Mouse (Mus musculus) CD4-positive helper T cell, adult 2 months (primary cell): ENCODE results near the gene Dennd5b.
A peak's percentile ranks its signal among the peaks of the same experiment; 100 is the strongest.
"Not testable (repeated sequence)": the region's sequence is repeated elsewhere in the genome, so short reads cannot be mapped to it uniquely, and the experiment has no call there.

Source experiments
- DNase-seq: peaks from one replicate; pipeline ENCODE4 v3.0.0-alpha.2; 2012; ENCODE audit warnings: low read depth, missing footprints, low spot score

Gene Dennd5b

DNA sequence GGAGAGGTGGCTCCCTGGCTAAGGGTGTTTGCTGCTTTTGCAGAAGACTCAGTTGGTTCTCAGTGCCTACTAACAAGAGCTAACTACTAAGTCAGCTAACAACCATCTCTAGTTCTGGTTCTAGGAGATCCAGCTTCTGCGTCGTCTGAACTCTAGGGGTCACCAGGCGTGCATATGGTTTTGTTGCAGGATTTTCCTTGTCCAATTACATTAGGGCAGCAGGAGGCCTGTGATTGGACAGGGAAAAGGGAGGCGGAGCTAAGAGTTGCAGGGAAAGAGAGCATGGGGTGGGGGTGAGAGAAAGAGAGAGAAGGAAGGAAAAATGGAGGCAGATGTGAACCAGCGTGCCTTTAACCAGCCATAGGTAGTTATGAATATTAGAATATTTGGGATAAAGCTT lies 83.0 kb downstream of the Dennd5b start:
- no peak for DNase-seq

DNA sequence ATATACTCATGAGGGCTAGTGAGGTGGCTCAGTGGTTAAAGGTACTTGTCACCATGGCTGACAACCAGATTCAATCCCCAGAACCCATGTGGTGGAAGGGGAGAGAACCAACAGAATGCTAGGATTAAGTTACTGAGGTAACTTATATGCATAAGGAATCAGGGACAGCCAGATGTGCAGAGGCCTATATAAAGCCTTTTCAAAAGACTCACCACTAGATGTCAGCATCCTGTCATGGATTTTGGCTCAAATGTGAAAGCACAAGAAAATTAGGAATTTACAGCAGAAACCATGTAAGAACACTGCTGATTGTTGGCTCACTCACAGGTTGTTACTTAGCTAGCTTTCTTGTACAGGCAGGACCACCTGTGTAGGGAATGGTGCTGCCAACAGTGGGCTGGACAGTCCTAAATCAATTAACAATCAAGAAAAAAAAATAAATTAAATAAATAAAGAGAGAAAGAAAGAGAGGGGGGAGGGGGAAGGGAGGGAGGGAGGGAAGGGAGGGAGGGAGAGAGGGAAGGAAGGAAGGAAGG lies 90.6 kb downstream of the Dennd5b start:
- DNase-seq: peak; percentile 16

DNA sequence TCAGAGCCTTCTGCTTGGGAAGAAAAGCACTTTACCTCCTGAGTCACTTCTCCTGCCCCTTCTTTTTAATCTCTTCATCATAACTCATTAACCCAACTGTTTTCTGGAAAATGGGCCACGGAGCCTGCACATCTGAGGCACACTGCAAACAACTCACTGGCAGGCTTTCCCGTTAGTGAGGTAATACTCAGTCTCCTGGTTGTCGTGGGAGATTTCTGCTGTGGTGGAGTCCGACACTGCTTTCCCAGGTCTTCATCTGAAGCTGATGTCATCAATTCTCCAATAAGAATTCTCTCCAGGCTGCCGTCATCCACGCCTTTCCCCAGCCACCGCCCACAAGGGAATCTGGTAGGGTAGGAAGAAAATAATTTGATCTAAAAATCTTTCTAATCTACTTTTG lies 96.5 kb downstream of the Dennd5b start:
- no peak for DNase-seq

DNA sequence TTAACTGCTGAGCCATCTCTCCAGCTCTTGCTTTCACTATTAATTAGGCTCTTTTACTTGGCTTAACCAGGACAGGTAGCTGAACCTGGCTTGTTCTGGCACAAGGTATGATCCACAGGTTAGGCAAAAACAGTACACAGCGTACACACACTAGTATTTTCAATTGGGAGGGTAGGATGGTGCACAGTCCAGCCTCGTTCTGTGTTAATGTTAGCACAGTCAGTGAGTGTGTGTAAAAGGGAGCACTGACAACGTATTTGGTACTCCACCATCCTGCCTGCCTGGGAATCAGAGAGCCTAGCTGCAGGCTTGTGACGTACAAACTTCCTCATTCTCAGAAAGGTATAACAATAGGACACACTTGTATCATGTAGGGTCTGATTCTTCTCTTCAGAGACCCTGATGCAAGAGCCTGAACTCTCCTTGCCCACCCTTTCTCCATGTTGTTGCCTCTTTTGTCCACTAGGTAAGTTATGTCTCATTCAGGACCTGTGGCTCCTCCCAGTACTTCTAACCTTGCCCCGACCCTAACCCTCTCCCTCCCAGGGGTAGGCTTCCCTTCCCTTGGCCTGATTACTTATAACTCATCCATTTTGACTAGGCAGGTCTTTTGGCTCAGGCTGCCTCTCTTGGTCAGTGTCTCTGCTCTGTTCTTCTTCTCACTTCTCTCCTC lies 107.0 kb downstream of the Dennd5b start:
- DNase-seq: no peak

DNA sequence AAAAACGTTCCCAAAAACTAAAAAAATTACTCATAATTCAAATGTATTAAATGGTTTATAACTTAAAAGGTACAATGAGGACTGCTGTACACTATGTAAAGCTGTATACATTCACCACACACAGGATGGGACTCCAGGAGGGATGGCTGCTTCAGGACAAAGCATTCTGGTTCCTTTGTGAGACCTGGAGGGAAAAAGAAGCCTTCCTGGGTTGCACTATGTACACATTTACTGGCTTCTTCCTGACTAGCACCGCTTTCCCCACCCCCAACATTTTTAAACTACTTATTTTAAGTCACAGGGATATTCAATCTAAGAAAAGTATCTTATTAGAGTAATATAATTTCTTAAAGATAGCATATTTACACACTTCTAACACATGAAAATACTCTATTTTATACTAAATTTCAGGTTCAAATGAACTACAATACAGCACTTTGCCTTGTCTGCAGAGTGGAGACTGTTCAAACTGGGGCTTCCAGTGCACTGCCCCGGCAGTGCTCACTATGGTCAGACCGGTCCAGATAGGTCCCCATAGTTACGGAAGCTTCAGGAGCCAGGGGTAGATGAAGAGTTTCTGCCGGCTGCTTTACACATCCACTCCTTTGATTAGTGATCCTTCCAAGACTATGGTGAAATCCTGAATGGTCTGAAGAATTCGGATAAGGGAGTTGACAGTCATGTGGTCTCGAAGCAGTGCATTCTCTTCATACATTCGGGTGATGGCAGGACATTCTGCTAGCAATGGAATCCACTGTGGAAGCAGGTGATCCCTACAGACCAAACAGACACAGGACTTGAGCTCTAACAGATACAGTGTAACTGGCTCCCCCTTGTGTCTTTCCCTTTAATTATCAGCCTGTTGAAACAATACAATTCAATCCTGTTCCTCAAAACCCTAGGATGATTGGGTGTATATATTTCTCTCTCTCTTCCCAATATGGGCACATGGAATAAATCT lies 108.1 kb downstream of the Dennd5b start:
- no peak for DNase-seq

DNA sequence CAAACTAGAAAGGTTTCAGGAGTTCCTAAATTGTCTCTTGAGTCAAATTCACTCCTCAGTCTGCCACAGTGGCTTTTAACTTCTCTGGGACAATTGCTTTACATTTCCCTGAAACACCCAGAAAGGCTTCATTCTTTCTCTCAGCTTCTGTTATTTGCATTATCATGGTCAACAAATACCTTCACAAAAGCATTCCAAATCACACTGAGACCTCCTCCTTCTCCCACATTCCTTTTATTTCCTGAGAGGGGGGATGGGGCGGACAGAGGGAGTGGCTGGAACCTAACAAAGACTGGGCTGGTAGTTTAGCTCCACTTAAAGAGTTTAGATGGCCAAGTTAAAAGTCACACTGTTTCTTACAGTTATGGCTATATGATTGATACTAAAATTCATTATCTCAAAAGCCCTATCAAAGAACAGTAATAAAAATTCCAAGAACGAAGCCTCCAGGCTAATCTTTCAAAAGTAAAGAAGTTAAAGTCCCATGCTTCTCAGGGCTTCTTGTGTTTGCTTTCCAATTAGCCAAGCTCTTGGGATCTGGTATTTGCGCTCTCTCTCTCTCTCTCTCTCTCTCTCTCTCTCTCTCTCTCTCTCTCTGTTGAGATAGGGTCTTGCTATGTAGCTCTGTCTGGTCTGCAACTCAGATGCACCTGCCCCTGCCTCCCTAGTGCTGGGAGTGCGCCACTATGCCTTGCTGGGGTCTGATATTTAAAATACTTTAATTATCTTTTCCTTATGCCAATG lies 108.9 kb downstream of the Dennd5b start:
- no peak for DNase-seq

DNA sequence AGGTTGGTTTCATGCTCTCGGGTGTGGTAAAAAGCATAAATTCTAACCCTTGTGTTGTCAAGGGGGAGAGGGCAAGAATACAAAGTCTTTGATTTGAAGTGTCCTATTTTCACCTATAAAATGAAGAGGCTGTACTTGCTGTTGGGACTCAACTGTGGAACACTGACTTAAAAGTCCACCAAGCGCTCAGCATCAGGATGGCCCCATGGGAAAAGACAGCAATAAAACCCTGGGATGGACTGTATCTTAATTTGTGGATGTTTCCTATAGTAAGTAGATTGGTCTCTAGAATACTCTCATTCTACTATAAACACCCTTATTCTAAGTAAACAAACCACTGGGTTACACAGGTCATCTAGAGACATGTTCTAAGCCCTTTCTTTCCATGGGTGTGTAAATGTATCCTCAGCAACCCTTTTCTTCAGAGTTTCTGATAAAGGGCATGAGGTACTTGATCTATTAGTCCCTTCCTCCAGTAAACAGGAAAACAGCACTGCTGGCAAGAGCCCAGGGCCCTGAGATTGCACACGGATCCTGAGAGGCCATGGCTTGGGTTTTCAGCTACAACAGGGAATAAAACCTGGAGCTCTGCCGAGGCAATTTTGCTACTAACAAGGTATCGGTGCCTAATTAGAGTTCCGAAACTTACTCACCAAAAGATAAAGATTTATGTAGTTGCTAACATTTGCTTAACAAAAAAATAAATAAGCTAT lies 109.7 kb downstream of the Dennd5b start:
- DNase-seq: no peak

DNA sequence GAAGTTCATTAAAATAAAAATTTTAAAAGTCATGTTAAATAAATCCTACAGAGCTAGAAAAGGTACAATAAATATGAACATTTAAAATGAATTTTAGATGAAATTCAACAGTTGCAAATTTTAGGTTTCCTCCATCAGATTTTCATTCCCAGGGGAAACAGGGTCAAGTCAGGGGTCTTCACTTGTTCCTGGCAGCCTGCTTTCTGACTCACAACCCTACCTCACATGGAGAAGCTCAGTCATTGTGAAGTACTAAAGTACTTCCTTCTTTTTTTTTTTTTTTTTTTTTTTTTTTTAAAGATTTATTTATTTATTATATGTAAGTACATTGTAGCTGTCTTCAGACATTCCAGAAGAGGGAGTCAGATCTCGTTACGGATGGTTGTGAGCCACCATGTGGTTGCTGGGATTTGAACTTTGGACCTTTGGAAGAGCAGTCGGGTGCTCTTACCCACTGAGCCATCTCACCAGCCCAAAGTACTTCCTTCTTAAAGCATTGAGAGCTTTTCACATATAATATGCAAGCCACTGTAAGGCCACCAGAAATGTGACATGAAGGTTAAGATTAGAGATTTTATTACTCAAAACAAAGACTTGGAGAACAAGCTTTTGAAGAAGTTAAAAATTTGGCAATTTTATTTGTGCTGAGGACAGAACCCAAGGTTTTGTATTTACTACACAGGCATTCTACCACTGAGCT lies 111.5 kb downstream of the Dennd5b start:
- not testable (repeated sequence) for DNase-seq

DNA sequence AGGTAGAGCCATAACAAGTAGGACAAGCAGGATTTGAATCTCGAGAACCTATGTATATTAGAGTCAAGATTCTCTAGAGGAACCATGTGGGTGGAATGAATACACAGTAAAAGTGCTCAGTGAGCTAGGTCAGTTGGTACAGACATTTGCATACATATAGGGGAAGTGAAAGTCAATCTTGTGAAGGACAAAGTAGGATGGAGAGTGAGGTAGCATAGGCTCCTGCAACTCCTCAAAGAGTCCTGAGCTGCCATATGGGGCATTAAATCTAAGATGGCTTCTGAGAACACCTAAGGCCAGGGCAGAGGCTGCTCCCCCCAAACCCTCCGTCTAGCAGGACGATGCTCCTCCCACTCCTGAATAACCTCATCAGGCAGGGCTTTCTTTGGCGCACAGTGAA lies 115.5 kb downstream of the Dennd5b start:
- DNase-seq: no peak

DNA sequence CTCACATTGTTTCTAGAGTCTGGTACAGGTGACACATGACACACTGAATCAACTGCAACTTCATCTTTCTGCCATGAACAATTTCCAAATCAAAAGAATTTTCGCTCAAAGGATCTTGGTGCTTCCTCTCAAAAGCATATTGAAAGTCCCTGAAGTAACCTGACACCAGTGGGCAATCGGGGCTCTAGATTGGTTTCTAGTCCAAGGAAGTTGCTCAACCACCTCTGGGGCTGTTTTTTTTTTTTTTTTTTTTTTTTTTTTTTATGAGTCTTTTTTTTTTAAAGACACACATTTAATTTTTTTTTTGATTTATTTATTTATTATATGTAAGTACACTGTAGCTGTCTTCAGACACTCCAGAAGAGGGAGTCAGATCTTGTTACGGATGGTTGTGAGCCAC lies 121.0 kb downstream of the Dennd5b start:
- no peak for DNase-seq

DNA sequence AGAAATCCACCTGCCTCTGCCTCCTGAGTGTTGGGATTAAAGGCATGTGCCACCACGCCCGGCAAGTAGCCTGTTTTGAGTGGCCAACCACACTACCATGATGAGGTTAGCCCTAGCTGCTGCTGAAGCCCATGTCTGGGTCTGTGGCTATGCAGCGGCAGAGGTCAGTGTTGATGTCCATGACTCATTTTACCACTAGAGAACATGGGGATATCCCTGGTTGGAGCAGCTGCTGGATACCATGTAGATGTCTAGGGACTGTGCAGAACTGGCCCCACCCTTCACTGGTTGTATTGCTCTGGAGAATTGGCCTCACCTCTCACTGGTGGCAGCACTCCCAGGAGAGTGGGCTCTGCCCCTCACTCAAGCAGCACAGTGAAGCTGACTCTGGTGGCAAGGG lies 126.4 kb downstream of the Dennd5b start:
- DNase-seq: no peak

DNA sequence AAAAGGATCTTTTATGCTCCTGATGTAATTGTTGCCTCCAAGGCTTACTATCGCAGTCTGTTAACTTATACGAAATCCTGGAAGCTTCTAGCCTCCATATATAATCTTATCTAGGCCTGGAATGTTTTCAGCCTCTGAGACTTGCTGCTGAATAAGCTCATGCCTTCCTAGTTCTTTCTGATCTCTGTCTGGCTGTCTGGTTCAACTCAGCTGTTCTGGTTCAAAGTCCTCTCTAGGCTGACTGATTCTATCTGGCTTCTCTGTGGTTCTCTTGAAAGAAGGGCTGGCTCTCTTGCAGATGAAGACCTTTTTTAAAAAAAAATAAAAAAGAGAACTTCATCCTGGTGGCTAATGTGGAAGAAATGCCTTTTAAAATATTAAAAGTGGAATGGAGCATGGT lies 128.6 kb downstream of the Dennd5b start:
- no peak for DNase-seq

DNA sequence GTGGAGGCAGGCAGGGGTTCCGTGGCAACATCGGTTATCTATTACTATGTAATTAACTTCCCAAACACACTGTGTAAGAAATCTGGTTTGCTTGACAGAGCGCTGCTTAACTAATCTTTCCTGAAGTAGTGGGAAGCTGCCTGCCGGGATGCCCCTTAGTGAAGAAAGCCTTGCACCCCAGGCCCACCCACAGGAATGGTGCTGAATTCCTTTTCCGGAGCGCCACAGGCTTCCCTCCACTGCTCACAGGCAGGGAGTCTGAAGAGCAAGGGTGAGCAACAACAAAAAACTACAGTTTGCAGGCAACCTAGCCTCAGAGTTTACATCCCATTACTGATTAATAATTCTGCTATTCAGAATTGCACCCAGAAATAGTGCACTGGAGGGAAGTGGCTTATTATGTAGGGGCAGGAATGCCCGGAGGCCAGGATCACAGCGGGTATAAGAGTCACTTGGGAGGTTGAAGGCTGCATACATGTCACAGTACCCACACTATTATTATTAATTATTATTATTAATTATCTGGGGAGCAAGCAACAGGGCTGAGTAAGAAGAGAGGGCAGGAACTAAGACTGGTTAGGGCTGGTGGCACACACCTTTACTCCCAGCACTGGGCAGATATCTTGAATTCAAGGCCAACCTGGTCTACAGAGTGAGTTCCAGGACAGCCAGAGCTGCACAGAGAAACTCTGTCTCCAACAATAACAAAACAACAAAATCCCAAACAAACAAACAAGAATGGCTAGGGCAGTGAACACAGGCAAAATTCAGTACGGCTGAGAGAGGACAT lies 129.2 kb downstream of the Dennd5b start:
- DNase-seq: no peak

DNA sequence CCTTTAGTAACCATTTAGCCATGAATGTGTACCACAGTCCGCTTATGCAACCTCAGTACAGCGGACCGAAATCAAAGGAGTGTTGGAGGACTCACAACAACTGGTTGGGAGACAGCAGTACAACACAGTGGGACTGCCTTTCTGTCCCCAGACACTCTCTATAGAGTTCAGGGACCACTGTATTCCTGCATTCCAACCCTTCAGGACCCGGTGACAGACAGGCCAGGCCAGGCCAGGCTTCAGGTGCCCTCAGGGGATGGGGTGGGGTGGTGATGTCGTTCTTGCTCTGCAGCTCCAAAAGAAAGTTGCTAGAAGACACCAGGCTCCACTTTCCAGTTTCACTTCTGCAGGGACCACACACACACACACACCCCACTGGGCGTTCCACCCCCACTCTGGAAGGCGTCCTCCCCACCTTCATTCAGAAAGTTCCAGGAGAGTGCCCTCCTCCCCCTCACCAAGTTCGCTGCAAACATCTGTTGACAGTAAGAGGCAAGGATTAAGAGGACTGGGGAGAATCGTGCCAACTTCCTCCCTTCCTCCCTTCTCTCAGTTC lies 130.0 kb downstream of the Dennd5b start:
- no peak for DNase-seq

DNA sequence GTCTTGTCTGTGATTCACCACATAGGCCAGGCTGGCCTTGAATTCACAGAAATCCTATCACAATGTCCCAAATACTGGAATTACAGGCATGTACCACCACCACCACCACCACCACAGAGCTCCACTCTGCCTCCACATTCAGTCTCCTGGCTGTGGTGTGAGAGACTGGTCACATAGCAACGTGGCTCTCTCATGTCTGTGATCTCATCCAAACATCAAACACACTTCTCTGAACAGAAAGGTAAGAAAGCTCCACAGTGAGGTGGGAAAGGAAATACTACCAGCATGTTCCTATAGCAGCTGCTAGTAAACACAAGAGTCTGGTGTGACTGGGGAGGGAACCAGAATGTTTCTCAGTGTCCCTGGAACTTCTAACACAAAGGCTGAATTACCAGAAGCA lies 140.2 kb downstream of the Dennd5b start:
- peak; percentile 21 for DNase-seq

DNA sequence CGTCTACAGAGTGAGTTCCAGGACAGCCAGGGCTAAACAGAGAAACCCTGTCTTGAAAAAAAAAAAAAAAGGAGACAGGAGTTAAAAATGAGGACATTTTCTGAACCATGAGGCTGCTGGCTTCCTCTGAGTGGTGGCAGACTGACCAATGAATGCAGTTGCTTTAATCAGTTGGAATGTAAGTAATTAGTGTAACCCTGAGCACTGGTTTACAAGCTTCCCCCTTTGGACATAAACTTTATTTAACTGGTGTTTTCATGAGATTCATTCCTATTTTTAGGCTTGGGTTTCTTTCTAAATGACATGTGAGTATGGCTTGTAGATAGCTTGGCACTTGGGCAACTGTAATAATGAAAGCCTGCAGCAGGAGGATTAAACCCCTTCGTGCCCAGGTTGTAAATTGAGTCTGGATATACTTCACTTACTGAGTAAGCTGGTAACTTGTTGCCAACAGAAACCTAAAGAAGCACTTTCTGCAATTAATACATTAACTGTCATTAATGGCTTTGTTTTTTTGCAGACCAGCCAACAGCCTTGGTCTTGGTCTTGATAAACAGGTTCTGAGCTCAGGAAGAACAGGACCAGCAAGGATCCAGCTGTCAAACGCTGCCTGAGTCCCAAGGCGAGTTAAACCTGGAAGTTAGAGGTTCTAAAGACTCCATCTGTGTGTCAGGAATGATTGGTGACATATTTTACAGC lies 141.8 kb downstream of the Dennd5b start:
- no peak for DNase-seq

DNA sequence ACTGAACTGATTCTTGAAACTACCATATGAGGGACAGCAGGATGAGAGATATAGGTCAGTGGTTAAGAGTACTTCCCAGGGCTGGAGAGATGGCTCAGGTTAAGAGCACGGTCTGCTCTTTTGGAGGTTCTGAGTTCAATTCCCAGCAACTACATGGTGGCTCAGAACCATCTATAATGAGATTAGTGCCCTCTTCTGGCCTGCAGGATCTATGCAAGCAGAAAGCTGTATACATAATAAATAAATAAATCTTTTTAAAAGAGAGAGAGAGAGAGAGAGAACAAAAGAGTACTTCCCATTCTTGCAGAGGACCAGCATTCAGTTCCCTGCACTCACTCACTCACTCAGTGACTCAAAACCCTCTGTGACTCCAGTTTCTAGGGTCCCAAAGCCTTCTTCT lies 142.8 kb downstream of the Dennd5b start:
- DNase-seq: no peak

DNA sequence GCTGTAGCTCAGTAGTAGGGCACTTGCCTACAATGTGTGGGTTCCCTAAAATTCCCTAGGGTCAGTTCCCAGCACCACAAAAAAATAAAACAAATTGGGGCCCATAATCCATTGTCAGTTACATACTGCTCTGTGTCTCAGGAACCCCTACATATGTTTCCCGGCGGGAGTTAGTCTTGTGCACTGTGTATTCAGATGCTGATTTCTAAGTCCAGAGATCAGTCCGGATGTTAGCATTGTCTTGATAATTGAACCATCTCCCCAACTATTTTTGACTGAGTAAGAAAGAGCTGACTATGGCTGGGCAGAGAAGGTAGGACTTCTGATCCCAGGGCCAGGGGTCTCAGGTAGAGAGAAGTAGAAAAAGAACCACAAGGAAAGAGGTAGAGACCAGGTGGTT lies 144.4 kb downstream of the Dennd5b start:
- DNase-seq: no peak
